Mouse (Mus musculus) granulocyte monocyte progenitor cell, adult 5-6 weeks (primary cell): ENCODE measurements around the gene Il22ra2. TPM values are rescaled to one million over a fixed set of nuclear protein-coding genes. Genes with fewer than 3 reads are reported as not detected.

Experiments used
- total RNA-seq, 2 experiments: library from RNA; stranded (forward) in 1 of 2; stranded (reverse) in 1 of 2; fragments of 200-712, 200-1000 nt in 1 of 2; fragments of >200 nt in 1 of 2; fragmentation: Nextera tagmentation in 1 of 2; gene quantifications; 2 replicates each; pipeline ENCODE4 v1.2.3; 2014 to 2017

Il22ra2 gene
- total RNA-seq, 2 experiments from 2014 or later, result 3.2 to 4.4 TPM

Other genes starting within 250 kb of the Il22ra2 start
- gene Ifngr1, start 30.0 kb upstream of the Il22ra2 start, total RNA-seq (2014; fragmentation: Nextera tagmentation), result 255 and 265 TPM in 2 replicates
- 355 and 356 TPM in 2 replicates for gene Ifngr1, start 30.0 kb upstream of the Il22ra2 start, total RNA-seq (2017)
- gene Il20ra, start 90.6 kb downstream of the Il22ra2 start, total RNA-seq (2014; fragmentation: Nextera tagmentation), result 0.80 and 1.5 TPM in 2 replicates
- gene Il20ra, start 90.6 kb downstream of the Il22ra2 start, total RNA-seq (2017), result not detected in 2 replicates
- not detected in 2 replicates for gene Slc35d3, start 229.5 kb downstream of the Il22ra2 start, total RNA-seq (2014; fragmentation: Nextera tagmentation)
- gene Slc35d3, start 229.5 kb downstream of the Il22ra2 start, total RNA-seq (2017), result 0.21 TPM in 1 of 2 replicates, not detected in the other